Mouse (Mus musculus) layer of hippocampus, postnatal 10 days (tissue): ENCODE data around the gene Ccm2l. TPM values are rescaled to one million over a fixed set of nuclear protein-coding genes. Genes with fewer than 3 reads are reported as not detected.

Experiments
- DNase-seq, 2 experiments: peaks; one replicate each; pipeline ENCODE4 v3.0.0; 2021; ENCODE audit warnings: low spot score in 2 of 2
- long read RNA-seq: library from polyadenylated mRNA; stranded (forward); transcript quantifications from one replicate; pipeline ENCODE4 v2.0.0, GENCODE M21; 2023
- total RNA-seq, 2 experiments: library from RNA; stranded (reverse); gene quantifications; 2 replicates each; pipeline ENCODE4 v1.2.3; 2021

The Ccm2l gene
- total RNA-seq = 1 to 10 TPM; 6.8 to 9.8 TPM
- long read RNA-seq, partial matches to known transcripts = 0 of 8 reads
- long read RNA-seq, other reads (novel, unspliced or antisense) = 8 of 8 reads

- DNase-seq = no peak
These were observed at the start of gene Ccm2l for GRCm38 (mm10) chr2:153065747-153066508. Ccm2l (plus strand) TSS chr2:153065955.

- DNase-seq = no peak
These were observed 49.0 kb upstream of the Ccm2l start for GRCm38 (mm10) chr2:153016786-153017185.

GRCm38 (mm10) chr2:153019355-153019754 is 46.4 kb upstream of the Ccm2l start:
- DNase-seq = no peak

DNA sequence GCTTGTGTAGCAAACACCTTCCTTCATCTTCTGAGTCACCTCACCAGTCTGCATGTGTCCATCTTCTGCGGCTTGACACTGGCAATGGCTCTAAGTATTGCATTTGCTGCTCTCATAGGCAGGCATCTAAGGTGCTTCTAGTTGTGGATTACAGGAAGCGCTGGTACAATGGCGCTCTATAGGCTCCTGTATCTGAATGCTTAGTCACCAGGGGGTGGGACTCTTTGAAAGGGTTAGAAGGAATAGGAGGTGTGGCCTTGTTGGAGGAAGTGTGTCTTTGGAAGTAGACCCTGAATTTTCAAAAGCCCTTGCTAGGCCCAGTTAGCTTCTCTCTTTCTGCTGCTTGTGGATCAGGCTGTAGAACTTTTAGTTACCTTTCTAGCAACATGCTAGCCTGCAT is 44.6 kb upstream of the Ccm2l start:
- DNase-seq = no peak

DNA sequence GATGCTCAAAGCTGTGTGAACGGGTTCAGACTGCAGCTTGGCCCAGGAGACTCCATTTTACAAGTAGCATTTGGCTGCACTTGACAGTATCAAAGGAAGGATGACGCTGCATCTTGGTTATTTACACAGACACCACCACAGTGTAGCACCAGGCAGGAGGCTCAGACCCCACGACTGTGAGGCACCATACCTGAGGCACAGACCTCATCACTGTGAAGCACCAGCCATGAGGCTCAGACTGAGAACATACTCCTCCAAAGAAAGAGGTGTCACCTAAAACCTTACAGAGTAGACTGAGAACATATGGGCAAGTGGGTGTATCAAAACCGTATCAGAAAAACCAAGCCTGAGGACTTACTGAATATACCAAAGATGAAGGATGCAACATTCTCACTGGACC is 42.9 kb upstream of the Ccm2l start:
- no peak for DNase-seq

GRCm38 (mm10) chr2:153026052-153026451 is 39.7 kb upstream of the Ccm2l start:
- DNase-seq = no peak

GRCm38 (mm10) chr2:153027501-153027900 is 38.3 kb upstream of the Ccm2l start:
- no peak for DNase-seq

DNA sequence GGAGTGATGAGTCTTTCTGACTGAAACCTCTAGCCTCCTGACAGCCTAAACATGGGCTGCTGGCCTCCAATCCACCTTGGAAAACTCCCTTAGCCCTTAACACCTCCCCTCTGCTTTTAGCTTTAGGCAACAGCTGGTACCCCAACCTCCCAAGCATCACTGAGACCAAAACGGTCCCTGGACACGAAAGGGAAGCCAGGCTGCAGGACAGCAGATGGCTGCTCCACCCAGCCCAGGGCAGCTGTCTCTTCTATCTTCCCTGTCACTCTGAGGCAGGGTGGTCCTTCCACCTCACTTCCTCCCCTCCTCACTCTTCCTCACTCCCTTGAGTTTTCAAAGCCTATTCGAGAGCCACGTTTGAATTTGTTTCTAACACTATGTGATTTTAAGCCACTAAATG is 35.3 kb upstream of the Ccm2l start:
- DNase-seq = no peak

- peak; percentile 27 to 49 for DNase-seq
These were observed 34.4 kb upstream of the Ccm2l start, which contains the start of gene Xkr7 for GRCm38 (mm10) chr2:153031126-153032082. Xkr7 (plus strand) TSS chr2:153031852.

DNA sequence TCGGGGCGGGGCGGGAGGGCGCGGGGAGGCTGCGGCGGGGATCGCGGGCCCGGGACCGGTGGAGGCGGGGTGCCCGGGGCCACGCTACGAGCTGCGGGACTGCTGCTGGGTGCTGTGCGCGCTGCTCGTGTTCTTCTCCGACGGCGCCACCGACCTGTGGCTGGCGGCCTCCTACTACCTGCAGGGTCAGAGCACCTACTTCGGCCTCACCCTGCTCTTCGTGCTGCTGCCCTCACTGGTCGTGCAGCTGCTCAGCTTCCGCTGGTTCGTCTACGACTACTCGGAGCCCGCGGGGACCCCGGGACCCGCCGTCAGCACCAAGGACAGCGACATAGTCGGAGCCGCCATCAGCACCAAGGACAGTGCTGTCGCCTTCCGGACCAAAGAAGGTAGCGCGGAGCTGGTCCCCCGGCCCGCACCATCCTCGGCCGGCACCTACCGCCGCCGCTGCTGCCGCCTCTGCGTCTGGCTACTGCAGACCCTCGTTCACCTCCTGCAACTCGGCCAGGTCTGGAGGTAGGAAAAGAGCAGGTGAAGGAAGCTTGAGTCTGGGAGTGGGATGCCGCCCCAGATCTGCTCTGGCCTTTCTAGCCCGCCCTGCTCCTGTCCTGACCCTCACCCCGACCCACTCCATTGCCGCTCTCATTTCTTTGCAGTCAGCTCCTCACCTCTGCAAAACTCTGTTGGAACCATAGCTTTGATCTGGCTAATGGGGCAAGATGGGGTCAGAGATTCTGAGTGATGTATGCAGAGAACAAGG is 33.5 kb upstream of the Ccm2l start:
- DNase-seq = peak; percentile 82 to 84

DNA sequence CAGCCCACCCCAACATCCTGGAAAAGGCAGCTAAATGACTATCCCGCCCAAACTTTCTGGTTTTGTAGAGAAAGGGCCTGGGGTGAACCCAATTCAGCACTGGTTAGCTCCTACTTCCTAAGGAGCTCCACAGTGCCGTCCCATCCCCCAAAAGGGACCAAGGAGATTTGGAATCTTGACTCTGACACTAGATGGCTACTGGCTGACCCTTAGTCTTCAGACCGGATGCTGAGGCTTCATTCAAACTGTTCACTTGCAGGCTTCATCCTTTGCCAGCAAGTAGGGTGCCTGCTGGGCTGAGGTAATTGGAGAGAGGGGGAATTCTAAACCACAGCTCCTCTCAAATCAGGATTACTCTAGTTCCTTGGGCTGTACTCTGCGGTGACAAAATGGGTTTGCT is 32.8 kb upstream of the Ccm2l start:
- DNase-seq = no peak

DNA sequence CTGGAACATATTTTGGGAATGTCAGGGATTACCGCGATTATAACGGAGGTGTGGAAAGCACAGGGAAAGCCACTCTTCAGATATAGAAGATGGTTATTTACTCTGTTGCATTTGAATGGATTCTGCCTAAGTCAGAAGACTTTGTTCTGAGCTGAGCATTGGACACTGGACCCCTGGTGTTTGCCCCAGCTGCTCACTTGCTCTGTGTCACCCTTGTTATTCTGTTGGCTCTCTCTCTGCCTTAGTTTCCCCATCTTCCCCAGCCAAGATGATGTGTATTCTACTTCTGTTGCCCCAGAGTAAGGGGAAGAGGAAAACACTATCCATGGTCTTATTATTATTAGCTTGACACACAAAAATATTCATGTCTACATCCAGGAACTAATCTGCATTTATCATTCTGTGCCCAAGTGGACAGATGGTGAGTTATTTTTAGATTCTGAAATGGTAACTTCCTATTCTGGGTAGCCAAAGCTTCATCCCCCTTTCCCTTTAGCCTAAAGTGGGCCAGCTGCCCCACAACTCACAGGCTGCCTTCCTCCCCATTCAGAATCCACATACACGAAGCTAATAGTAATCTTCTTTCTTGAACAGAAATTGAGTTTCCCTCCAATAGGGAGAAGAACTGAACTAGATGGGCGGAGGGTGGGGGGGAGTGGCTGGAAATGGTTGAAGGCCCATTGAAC is 32.1 kb upstream of the Ccm2l start:
- no peak for DNase-seq

DNA sequence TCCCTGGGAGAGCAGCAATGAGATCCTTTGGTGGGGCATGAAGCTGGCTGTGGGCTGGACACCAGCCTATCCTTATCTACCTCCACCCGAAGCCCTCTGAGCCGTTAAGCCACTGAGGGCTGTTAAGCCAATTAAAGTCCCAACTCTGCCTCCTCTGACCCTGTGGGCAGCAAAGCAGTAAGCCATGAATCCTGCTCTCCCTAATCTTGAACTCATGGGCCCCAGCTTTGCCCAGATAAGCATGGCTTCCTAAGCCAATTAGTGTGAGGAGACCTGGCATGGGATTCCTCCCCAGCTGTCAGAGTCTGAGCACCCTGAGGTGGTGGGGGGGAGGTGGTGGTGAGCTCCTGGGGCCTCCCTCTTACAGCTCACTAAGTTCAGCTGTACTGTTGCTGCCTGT is 29.1 kb upstream of the Ccm2l start:
- no peak for DNase-seq

DNA sequence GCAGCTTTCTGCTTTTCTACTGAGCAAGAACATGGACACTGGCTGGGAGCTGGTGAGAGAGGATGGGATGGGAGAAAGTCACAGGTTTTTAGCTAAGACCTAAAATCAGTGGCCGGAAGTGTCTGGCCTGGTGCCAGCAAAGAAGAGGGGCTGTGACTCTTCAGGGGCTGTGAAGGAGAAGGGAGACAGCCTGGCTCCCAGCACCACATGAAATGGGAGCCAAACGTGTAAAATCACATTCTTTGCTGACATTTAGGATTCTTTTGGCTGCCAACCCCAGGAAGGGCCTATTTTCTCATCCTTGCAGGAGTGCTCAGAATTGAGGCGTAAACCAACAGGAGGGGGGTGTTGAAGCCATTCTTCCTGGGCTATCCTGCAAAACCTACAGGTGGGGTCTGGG is 21.9 kb upstream of the Ccm2l start:
- no peak for DNase-seq

GRCm38 (mm10) chr2:153045884-153046299 is 19.9 kb upstream of the Ccm2l start:
- peak in 1 of 2 experiments; percentile 52 for DNase-seq

- peak; percentile 79 to 81 for DNase-seq
These were observed 17.8 kb upstream of the Ccm2l start for GRCm38 (mm10) chr2:153047828-153048465.

- DNase-seq = peak; percentile 35 to 44
These were observed 16.3 kb upstream of the Ccm2l start for GRCm38 (mm10) chr2:153049288-153049996.

- DNase-seq = no peak
These were observed 15.8 kb upstream of the Ccm2l start for GRCm38 (mm10) chr2:153049997-153050358.

- no peak for DNase-seq
These were observed 14.7 kb upstream of the Ccm2l start for GRCm38 (mm10) chr2:153051095-153051494.
